ENCODE assay signal across 9 mouse cellular contexts in the genomic region with DNA sequence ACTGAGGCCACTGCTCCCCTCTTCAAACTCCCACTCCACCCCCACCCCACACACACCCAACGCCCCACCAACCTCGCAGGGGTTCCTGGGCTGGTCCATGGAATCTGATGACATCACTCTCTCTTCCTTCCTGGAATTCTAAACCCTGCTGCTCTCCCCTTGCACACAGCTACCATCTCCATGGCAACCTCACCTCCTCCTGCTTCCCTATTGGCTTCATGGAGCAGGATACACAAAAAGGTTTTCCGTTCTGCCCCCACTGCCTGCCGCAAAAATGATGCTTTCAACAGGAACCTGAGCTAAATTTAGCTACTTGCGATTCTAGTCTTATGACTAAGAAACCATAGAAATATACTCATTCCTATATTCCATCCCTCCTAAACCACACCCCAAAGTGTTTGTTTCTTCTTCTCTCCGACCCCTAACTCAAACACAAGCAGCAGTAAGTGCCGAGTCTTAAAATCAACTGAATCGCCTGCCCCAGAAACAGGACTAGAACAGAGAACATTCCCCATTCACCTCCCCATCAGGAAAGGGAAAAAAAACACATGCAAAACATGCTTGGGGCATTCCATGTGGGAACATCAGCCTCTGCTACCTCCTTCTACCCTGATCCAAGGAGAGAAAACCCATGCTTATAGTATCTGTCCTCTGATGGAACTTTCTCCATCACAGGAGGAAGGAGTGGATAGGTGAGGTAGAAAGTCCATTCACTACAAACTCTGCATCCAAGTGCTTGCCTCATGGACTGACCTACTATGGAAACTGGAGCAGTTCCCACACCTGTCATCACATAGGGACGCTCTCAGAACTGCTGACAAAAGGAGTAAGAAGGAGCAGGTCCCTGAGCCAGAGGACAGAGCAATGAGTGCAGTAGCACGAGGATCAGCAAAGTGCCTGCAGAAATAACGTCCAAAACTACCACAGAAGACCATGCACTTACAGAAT.
DNase-seq lines count a peak whose midpoint lies in the region; ATAC-seq and TF ChIP-seq lines count a peak whose summit lies in the region.
"Had no signal": no experiment of that assay in that cellular context is flagged by ENCODE, and none has a peak within 500 bp of the region (broad histone marks: within the 10 kb centered on the region; RNA-seq: fewer than 3 reads in every experiment).

No protein-coding gene starts in this region.

- DNase-seq in intestine, embryonic 14.5 days (ENCODE audit: low spot score): no peak
- peak; percentile 68 for DNase-seq in heart, postnatal 0 days (ENCODE audit: low spot score)
- DNase-seq in layer of hippocampus, adult 18-20 months (ENCODE audit: low spot score in 2 of 2): peak; percentile 84 to 91
- peak; percentile 72 for DNase-seq in lung, postnatal 10 days
- peak; percentile 84 to 93 for DNase-seq in right cerebral cortex, postnatal 36 days (ENCODE audit: low spot score in 2 of 2)
- DNase-seq: liver, embryonic 13.5 days had no signal

- no peaks in the 10 kb centered on the region for H3K36me3 ChIP-seq in intestine, embryonic 14.5 days (ENCODE audit: control insufficient read depth, insufficient read depth, low read length)
- H3K36me3 ChIP-seq in intestine, postnatal 0 days (ENCODE audit: control insufficient read depth, insufficient read depth): no peaks in the 10 kb centered on the region
- no peaks in the 10 kb centered on the region for H3K36me3 ChIP-seq in embryonic facial prominence, embryonic 15.5 days
- no peaks in the 10 kb centered on the region for H3K36me3 ChIP-seq in heart, postnatal 0 days (replicated peaks; ENCODE audit: control insufficient read depth, insufficient read depth, low read length)
- H3K36me3 ChIP-seq: liver, embryonic 13.5 days had no signal

- 21% methylated on average over 11 of the region's 11 CpGs for WGBS in intestine, embryonic 14.5 days
- whole genome bisulfite sequencing in intestine, postnatal 0 days: 32% methylated on average over 11 of the region's 11 CpGs
- 12% methylated on average over 11 of the region's 11 CpGs for WGBS in embryonic facial prominence, embryonic 15.5 days
- WGBS in heart, postnatal 0 days: 8% methylated on average over 11 of the region's 11 CpGs

- TF ChIP-seq EP300 in heart, postnatal 0 days (IDR thresholded peaks at IDR 0.05; ENCODE audit: low read depth): no peak

- H3K4me2 ChIP-seq in intestine, embryonic 14.5 days (ENCODE audit: low read length): peak overlapping the region; percentile 28
- H3K4me2 ChIP-seq in intestine, postnatal 0 days (replicated peaks; ENCODE audit: low read depth): no peak overlapping the region
- H3K4me2 ChIP-seq in embryonic facial prominence, embryonic 15.5 days (replicated peaks): peak overlapping the region; percentile 21; the same call in 1 of the 2 replicates
- peak overlapping the region; percentile 14; the same call in 1 of the 2 replicates for H3K4me2 ChIP-seq in heart, postnatal 0 days (ENCODE audit: low read depth, low read length)
- H3K4me2 ChIP-seq: liver, embryonic 13.5 days had no signal

- ATAC-seq in intestine, embryonic 14.5 days (replicated peaks; ENCODE audit: low FRiP score, low TSS enrichment, low read depth): peak; percentile 58; the same call in 1 of the 2 replicates
- no peak for ATAC-seq in intestine, postnatal 0 days
- peak; percentile 87 for ATAC-seq in embryonic facial prominence, embryonic 15.5 days (ENCODE audit: insufficient number of reproducible peaks, low FRiP score, low TSS enrichment, low read depth)
- peak; percentile 86 for ATAC-seq in heart, postnatal 0 days (ENCODE audit: insufficient read depth, low read depth)
- ATAC-seq in inflammation-experienced regulatory T-cells, adult 6 months: no peak

- H3K9me3 ChIP-seq in intestine, embryonic 14.5 days (ENCODE audit: control insufficient read depth, low read length): no peaks in the 10 kb centered on the region
- no peaks in the 10 kb centered on the region for H3K9me3 ChIP-seq in intestine, postnatal 0 days (ENCODE audit: control insufficient read depth)
- H3K9me3 ChIP-seq in embryonic facial prominence, embryonic 15.5 days (replicated peaks): no peaks in the 10 kb centered on the region
- no peaks in the 10 kb centered on the region for H3K9me3 ChIP-seq in heart, postnatal 0 days (replicated peaks; ENCODE audit: control insufficient read depth, low read length)
- H3K9me3 ChIP-seq: liver, embryonic 13.5 days had no signal

- no peak for TF ChIP-seq CTCF in intestine, postnatal 0 days (IDR thresholded peaks at IDR 0.05; ENCODE audit: low read depth)
- no peak for TF ChIP-seq CTCF in heart, postnatal 0 days (IDR thresholded peaks at IDR 0.05; ENCODE audit: low read depth)

- H3K9ac ChIP-seq in intestine, embryonic 14.5 days (ENCODE audit: low read length): no peak overlapping the region; the same call in 1 of the 2 replicates
- no peak overlapping the region for H3K9ac ChIP-seq in intestine, postnatal 0 days (ENCODE audit: low read depth, low read length)
- H3K9ac ChIP-seq in embryonic facial prominence, embryonic 15.5 days: no peak overlapping the region
- H3K9ac ChIP-seq in heart, postnatal 0 days (replicated peaks; ENCODE audit: low read depth, low read length): no peak overlapping the region
- H3K9ac ChIP-seq: liver, embryonic 13.5 days had no signal

- H3K4me1 ChIP-seq in intestine, embryonic 14.5 days (replicated peaks; ENCODE audit: control insufficient read depth, insufficient read depth, low read length): peaks cover 13% of the 10 kb centered on the region
- 0 out of 2 replicates have a peak, but pooled peaks cover 2% of the 10 kb centered on the region for H3K4me1 ChIP-seq in intestine, postnatal 0 days (replicated peaks; ENCODE audit: control insufficient read depth, insufficient read depth, low read length)
- peaks cover 30% of the 10 kb centered on the region for H3K4me1 ChIP-seq in embryonic facial prominence, embryonic 15.5 days
- H3K4me1 ChIP-seq in heart, postnatal 0 days (ENCODE audit: control insufficient read depth, insufficient read depth): peaks cover 20% of the 10 kb centered on the region

- no peak overlapping the region for H3K4me3 ChIP-seq in intestine, embryonic 14.5 days (ENCODE audit: low read depth, low read length)
- H3K4me3 ChIP-seq in intestine, postnatal 0 days (ENCODE audit: low read depth, low read length): no peak overlapping the region
- no peak overlapping the region for H3K4me3 ChIP-seq in embryonic facial prominence, embryonic 15.5 days (replicated peaks)
- H3K4me3 ChIP-seq in heart, postnatal 0 days (ENCODE audit: low read depth, low read length): no peak overlapping the region
- H3K4me3 ChIP-seq: liver, embryonic 13.5 days had no signal

- no peaks in the 10 kb centered on the region for H3K27me3 ChIP-seq in intestine, embryonic 14.5 days (replicated peaks; ENCODE audit: control insufficient read depth, insufficient read depth, low read length)
- H3K27me3 ChIP-seq in intestine, postnatal 0 days (replicated peaks; ENCODE audit: control insufficient read depth, insufficient read depth, low read length): no peaks in the 10 kb centered on the region
- H3K27me3 ChIP-seq in embryonic facial prominence, embryonic 15.5 days: no peaks in the 10 kb centered on the region
- no peaks in the 10 kb centered on the region for H3K27me3 ChIP-seq in heart, postnatal 0 days (ENCODE audit: control insufficient read depth, insufficient read depth, low read length)
- H3K27me3 ChIP-seq: liver, embryonic 13.5 days had no signal

- 0 out of 2 replicates have a peak overlapping the region, but pooled peaks have one; percentile 39 for H3K27ac ChIP-seq in intestine, embryonic 14.5 days (ENCODE audit: low read depth)
- no peak overlapping the region for H3K27ac ChIP-seq in intestine, postnatal 0 days (ENCODE audit: low read depth, low read length)
- H3K27ac ChIP-seq in embryonic facial prominence, embryonic 15.5 days (replicated peaks): peak overlapping the region; percentile 40
- H3K27ac ChIP-seq in heart, postnatal 0 days (ENCODE audit: low read depth): peak overlapping the region; percentile 68

Comparison
In these comparisons a context has a peak if more than half of its experiments do, and no peak if none do; other contexts are left out.
1. ATAC-seq: peak in intestine, embryonic 14.5 days (single experiment), embryonic facial prominence, embryonic 15.5 days (single experiment) and heart, postnatal 0 days (single experiment); none in intestine, postnatal 0 days (single experiment) and inflammation-experienced regulatory T-cells, adult 6 months (single experiment).